Mouse (Mus musculus) liver, embryonic 14.5 days (tissue): ENCODE results near the gene Rpain. TPM values are rescaled to one million over a fixed set of nuclear protein-coding genes. Genes with fewer than 3 reads are reported as not detected.
A peak's percentile ranks its signal among the peaks of the same experiment; 100 is the strongest.

Source experiments
- ATAC-seq: fragments of 200-750 bp; cut with Nextera tagmentation; 2 replicates; pipeline ENCODE4 v1.8.0; 2017; ENCODE audit warnings: moderate number of reproducible peaks, mild to moderate bottlenecking, moderate library complexity; ENCODE audit not compliant: insufficient read depth
- DNase-seq, 3 experiments: peaks; one replicate each; pipeline ENCODE4 v3.0.0-alpha.2; 2012 to 2013; ENCODE audit warnings: low read depth in 3 of 3, low spot score in 3 of 3
- H3K27ac ChIP-seq: fragments of 300-500 bp; sonication (generic); 2 replicates; pipeline ENCODE4 v1.5.1; 2014; ENCODE audit warnings: moderate library complexity, mild to moderate bottlenecking, control low read depth, inconsistent platforms
- H3K27me3 ChIP-seq: fragments of 300-500 bp; sonication (generic); 2 replicates; pipeline ENCODE4 v1.6.1; 2014; ENCODE audit warnings: mild to moderate bottlenecking, low read length, moderate library complexity; ENCODE audit not compliant: control insufficient read depth, insufficient read depth
- H3K36me3 ChIP-seq: fragments of 300-500 bp; sonication (generic); replicated peaks from 2 replicates; pipeline ENCODE4 v1.6.1; 2014; ENCODE audit warnings: low read depth; ENCODE audit not compliant: control insufficient read depth, insufficient read depth
- H3K4me1 ChIP-seq, 2 experiments: fragments of 200-500 bp in 1 of 2; fragments of 300-500 bp in 1 of 2; sonication (generic) in 1 of 2; replicated peaks; 2 replicates each; pipeline ENCODE4 v1.6.1; 2012 to 2014; ENCODE audit warnings: antibody characterized with exemption in 1 of 2, inconsistent platforms in 1 of 2, low read length in 1 of 2; ENCODE audit not compliant: control insufficient read depth in 2 of 2, insufficient read depth in 2 of 2
- H3K4me2 ChIP-seq: fragments of 300-500 bp; sonication (generic); 2 replicates; pipeline ENCODE4 v1.6.1; 2014; ENCODE audit warnings: low read depth, mild to moderate bottlenecking, control low read depth, moderate library complexity
- H3K4me3 ChIP-seq, 2 experiments: fragments of 200-500 bp in 1 of 2; fragments of 300-500 bp in 1 of 2; sonication (generic) in 1 of 2; 2 replicates each; pipeline ENCODE4 v1.5.1; 2012 to 2014; ENCODE audit warnings: low read depth in 2 of 2, low read length in 2 of 2, mild to moderate bottlenecking in 2 of 2, control low read depth in 1 of 2, inconsistent platforms in 1 of 2, moderate library complexity in 1 of 2; ENCODE audit not compliant: insufficient read depth in 1 of 2
- H3K9ac ChIP-seq: fragments of 300-500 bp; sonication (generic); replicated peaks from 2 replicates; pipeline ENCODE4 v1.6.1; 2014; ENCODE audit warnings: mild to moderate bottlenecking, control low read depth, moderate library complexity
- H3K9me3 ChIP-seq: fragments of 300-500 bp; sonication (generic); 2 replicates; pipeline ENCODE4 v1.6.1; 2016; ENCODE audit warnings: low read length, mixed read lengths; ENCODE audit not compliant: control insufficient read depth
- CTCF ChIP-seq: IDR thresholded peaks from 2 replicates; pipeline ENCODE4 v1.5.1; 2016; ENCODE audit warnings: antibody characterized with exemption, low read depth, control low read depth
- EP300 ChIP-seq: IDR thresholded peaks from 2 replicates; pipeline ENCODE4 v1.6.1; 2016; ENCODE audit warnings: antibody characterized with exemption, low read depth
- WGBS: fragments of 180-500 bp; shearing (Covaris S2); extraction: QIAGEN DNeasy Blood & Tissue Kit; methylation state at CpG from one replicate; pipeline ENCODE4 v1.1.7; 2014; ENCODE audit not compliant: insufficient replicate concordance; 5-methylcytosine and 5-hydroxymethylcytosine counted together
- polyA plus RNA-seq, 2 experiments: library from polyadenylated mRNA; depleted of rRNA in 1 of 2; stranded (reverse) in 1 of 2; unstranded in 1 of 2; fragments of >200 nt; fragmentation: Nextera tagmentation in 1 of 2; extraction: Ambion mirVana in 1 of 2; gene quantifications; 2 replicates each; pipeline versions ENCODE4 v1.2.1 to v1.2.3; 2012 to 2014

The Rpain gene
- polyA plus RNA-seq, 2 experiments, result 60.2 to 109 TPM

GRCm38 (mm10) chr11:70944935-70945817, 24.8 kb upstream of the Rpain start:
- ATAC-seq (no peak), DNase-seq (no peak)
- no peaks in the 10 kb centered on the region for H3K9me3 ChIP-seq
- WGBS, result 69% methylated on average over 4 of the region's 4 CpGs
- no peak overlapping the region for H3K9ac ChIP-seq
- no peak overlapping the region for H3K4me3 ChIP-seq
- no peak overlapping the region for H3K4me2 ChIP-seq
- no peak for TF ChIP-seq CTCF
- no peak for TF ChIP-seq EP300
- H3K27me3 ChIP-seq, result no peaks in the 10 kb centered on the region
- no peak overlapping the region for H3K27ac ChIP-seq
- no peaks in the 10 kb centered on the region for H3K4me1 ChIP-seq
- peaks cover 67% of the 10 kb centered on the region for H3K36me3 ChIP-seq

DNA sequence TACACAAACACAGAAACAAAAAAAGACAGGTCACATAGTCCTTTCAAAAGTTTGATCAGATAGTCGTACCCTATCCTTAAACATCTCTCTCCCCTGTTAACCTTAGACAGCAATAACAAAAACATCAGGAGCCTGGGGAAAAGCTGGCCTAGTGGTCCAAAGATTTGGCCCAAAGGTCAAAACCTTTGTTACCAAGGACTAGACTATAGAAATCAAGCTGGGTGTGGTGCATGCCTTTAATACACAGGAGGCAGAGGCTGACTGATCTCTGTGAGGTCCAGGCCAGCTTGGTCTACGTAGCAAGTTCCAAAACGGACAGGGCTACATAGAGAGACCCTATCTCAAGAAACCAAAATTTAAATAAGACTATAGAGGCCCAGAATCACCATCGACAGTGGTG, 15.3 kb upstream of the Rpain start:
- Histone ChIP-seq H3K36me3 (peaks cover 83% of the 10 kb centered on the region), H3K9me3 (no peaks in the 10 kb centered on the region)
- TF ChIP-seq EP300 (no peak), CTCF (no peak)

DNA sequence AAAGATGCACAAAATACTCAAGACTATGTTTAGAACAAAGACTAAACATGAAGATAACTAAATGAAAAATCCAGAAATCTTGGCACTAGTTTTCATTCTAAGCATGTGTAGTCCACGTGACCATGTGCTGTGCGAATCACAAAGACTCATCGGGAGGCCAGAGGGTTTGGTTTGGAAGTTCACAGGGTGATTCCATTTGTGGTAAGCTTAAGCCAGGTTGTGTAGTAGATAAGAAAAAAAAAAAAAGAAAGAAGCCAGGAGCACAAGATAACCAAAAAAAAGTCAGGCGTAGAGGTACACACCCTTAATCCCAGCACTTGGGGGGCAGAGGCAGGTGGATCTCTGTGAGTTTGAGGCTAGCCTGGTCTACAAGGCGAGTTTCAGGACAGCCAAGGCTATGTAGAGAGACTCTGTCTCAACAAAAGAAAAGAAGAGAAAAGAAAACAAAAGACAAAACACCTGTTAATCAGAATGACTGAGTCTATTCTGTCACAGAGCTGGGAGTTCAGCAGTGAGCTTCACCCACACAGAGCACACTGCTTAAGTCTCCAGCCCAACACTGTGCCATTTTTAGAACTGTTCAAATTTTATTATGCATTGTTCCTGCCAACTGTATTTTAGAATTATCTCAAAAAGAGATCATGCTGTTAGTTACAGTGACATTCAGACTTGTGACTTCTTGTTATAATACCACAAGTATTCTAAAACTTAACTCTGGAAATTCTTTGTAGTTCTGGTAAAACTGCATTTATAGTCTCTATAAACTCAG, 9.0 kb upstream of the Rpain start:
- H3K4me3 ChIP-seq, result no peak overlapping the region
- TF ChIP-seq EP300, result peak; percentile 28; the same call in 1 of the 2 replicates
- TF ChIP-seq CTCF, result no peak
- ATAC-seq (0 out of 2 replicates have a peak, but pooled peaks have one; percentile 13), DNase-seq (peak in 1 of 3 experiments; percentile 32)
- 48% methylated on average over 5 of the region's 5 CpGs for WGBS
- H3K4me2 ChIP-seq, result no peak overlapping the region
- H3K4me1 ChIP-seq, result peaks cover 0 to 7% of the 10 kb centered on the region in 2 experiments; a peak in 3 of 4 replicates
- peaks cover 80% of the 10 kb centered on the region for H3K36me3 ChIP-seq
- H3K27me3 ChIP-seq, result no peaks in the 10 kb centered on the region
- no peaks in the 10 kb centered on the region for H3K9me3 ChIP-seq
- no peak overlapping the region for H3K9ac ChIP-seq
- no peak overlapping the region for H3K27ac ChIP-seq

More for the DNA sequence above, 15.3 kb upstream of the Rpain start:
- no peak overlapping the region for H3K27ac ChIP-seq
- DNase-seq (no peak), ATAC-seq (no peak)
- no peak overlapping the region for H3K4me3 ChIP-seq
- H3K4me1 ChIP-seq, result no peaks in the 10 kb centered on the region
- 83% methylated on average over 4 of the region's 4 CpGs for WGBS
- no peaks in the 10 kb centered on the region for H3K27me3 ChIP-seq
- no peak overlapping the region for H3K4me2 ChIP-seq
- no peak overlapping the region for H3K9ac ChIP-seq

DNA sequence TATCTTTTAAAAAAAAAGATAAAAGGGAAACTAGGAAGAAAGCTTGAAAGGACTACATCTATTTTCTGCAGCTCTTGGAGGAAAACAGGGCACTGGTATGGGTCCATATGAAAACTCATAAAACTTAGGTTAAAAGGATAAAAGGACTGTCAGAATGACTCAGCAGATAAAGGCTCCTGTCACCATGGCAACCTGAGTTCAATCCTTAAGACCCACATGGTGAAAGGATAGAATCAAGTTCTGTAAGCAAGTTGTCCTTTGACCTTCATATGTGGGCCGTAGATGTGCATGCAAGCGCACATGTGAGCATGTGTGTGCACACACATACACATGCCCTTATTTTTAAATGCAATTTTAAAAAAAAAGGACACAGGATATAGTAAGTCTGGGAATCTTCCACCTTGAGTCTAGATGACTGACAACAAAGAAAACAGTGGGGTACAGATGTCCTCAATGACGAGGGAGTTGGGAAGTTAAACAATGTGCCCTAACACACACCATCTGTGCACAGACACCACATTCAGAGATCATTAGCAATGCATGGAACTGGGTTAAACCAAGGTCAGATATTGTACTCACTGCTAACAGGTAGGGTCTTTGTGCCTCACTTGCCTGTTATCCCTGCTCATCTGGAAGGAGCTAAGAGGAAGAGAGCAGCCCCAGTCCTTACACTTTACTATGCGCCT, 5.6 kb upstream of the Rpain start:
- WGBS, result 86% methylated on average over 4 of the region's 4 CpGs
- no peaks in the 10 kb centered on the region for H3K27me3 ChIP-seq
- peaks cover 59% of the 10 kb centered on the region for H3K36me3 ChIP-seq
- peak in 1 of 3 experiments; percentile 39 for DNase-seq
- no peak overlapping the region for H3K4me2 ChIP-seq
- H3K9me3 ChIP-seq, result no peaks in the 10 kb centered on the region
- TF ChIP-seq CTCF, result no peak
- no peak for TF ChIP-seq EP300
- no peak overlapping the region for H3K4me3 ChIP-seq
- no peak overlapping the region for H3K9ac ChIP-seq
- peaks cover 8 to 12% of the 10 kb centered on the region in 2 experiments for H3K4me1 ChIP-seq
- H3K27ac ChIP-seq, result no peak overlapping the region
- ATAC-seq, result no peak
